Mouse (Mus musculus) stomach, embryonic 15.5 days (tissue): Measurements from ENCODE around the gene Prss43. TPM values are rescaled to one million over a fixed set of nuclear protein-coding genes. Genes with fewer than 3 reads are reported as not detected.

Source experiments
- ATAC-seq: fragments of 200-750 bp; cut with Nextera tagmentation; 2 replicates; pipeline ENCODE4 v1.8.0; 2017; ENCODE audit warnings: low read depth, moderate number of reproducible peaks, moderate TSS enrichment; ENCODE audit not compliant: insufficient read depth, low FRiP score
- H3K27ac ChIP-seq: fragments of 300-500 bp; sonication (generic); 2 replicates; pipeline ENCODE4 v1.5.1; 2015; ENCODE audit warnings: mild to moderate bottlenecking, inconsistent platforms
- H3K27me3 ChIP-seq: fragments of 300-500 bp; sonication (generic); replicated peaks from 2 replicates; pipeline ENCODE4 v1.6.1; 2015; ENCODE audit warnings: inconsistent platforms
- H3K36me3 ChIP-seq: fragments of 300-500 bp; sonication (generic); 2 replicates; pipeline ENCODE4 v1.6.1; 2015; ENCODE audit warnings: inconsistent platforms
- H3K4me1 ChIP-seq: fragments of 300-500 bp; sonication (generic); 2 replicates; pipeline ENCODE4 v1.6.1; 2015; ENCODE audit warnings: inconsistent platforms
- H3K4me2 ChIP-seq: fragments of 300-500 bp; sonication (generic); 2 replicates; pipeline ENCODE4 v1.6.1; 2015; ENCODE audit warnings: mild to moderate bottlenecking, inconsistent platforms
- H3K4me3 ChIP-seq: fragments of 300-500 bp; sonication (generic); replicated peaks from 2 replicates; pipeline ENCODE4 v1.5.1; 2015; ENCODE audit warnings: inconsistent platforms
- H3K9ac ChIP-seq: fragments of 300-500 bp; sonication (generic); 2 replicates; pipeline ENCODE4 v1.6.1; 2015; ENCODE audit warnings: inconsistent platforms
- H3K9me3 ChIP-seq: fragments of 300-500 bp; sonication (generic); 2 replicates; pipeline ENCODE4 v1.6.1; 2016; ENCODE audit warnings: inconsistent platforms
- WGBS: fragments of 180-500 bp; shearing (Covaris S2); methylation state at CpG from one replicate; pipeline ENCODE4 v1.1.7; 2015; 5-methylcytosine and 5-hydroxymethylcytosine counted together
- polyA plus RNA-seq: library from polyadenylated mRNA; unstranded; fragments of >200 nt; fragmentation: Nextera tagmentation; extraction: Ambion mirVana; gene quantifications from 2 replicates; pipeline ENCODE4 v1.2.1, GENCODE M21; 2015

Prss43 gene
- polyA plus RNA-seq, 1 experiment from 2014 or later: not detected

GRCm38 (mm10) chr9:110877353-110877752, 50.9 kb downstream of the Prss43 start:
- Histone ChIP-seq H3K4me1 (peaks cover 38% of the 10 kb centered on the region), H3K4me3 (no peak overlapping the region), H3K9ac (no peak overlapping the region), H3K27me3 (peaks cover 21% of the 10 kb centered on the region), H3K27ac (no peak overlapping the region), H3K4me2 (no peak overlapping the region), H3K9me3 (no peaks in the 10 kb centered on the region), H3K36me3 (no peaks in the 10 kb centered on the region)
- no peak for ATAC-seq
- 80% methylated on average over 1 of the region's 1 CpGs for WGBS

- H3K9me3 ChIP-seq: no peaks in the 10 kb centered on the region
- no peaks in the 10 kb centered on the region for H3K36me3 ChIP-seq
- no peak overlapping the region for H3K9ac ChIP-seq
- 86% methylated on average over 5 of the region's 5 CpGs for WGBS
- peaks cover 21% of the 10 kb centered on the region for H3K27me3 ChIP-seq
- no peak overlapping the region for H3K27ac ChIP-seq
- ATAC-seq: no peak
- H3K4me2 ChIP-seq: no peak overlapping the region
- no peak overlapping the region for H3K4me3 ChIP-seq
- peaks cover 38% of the 10 kb centered on the region for H3K4me1 ChIP-seq
Observed at GRCm38 (mm10) chr9:110877888-110878287, 51.4 kb downstream of the Prss43 start.

- 0 out of 2 replicates have a peak, but pooled peaks have one; percentile 5 for ATAC-seq
- H3K4me2 ChIP-seq: peak within 1 kb of the TSS; percentile 93
- peaks cover 11% of the 10 kb centered on the region for H3K27me3 ChIP-seq
- peak within 1 kb of the TSS; percentile 45 for H3K9ac ChIP-seq
- WGBS: 18% methylated on average over 12 of the region's 12 CpGs
- H3K36me3 ChIP-seq: no peaks in the 10 kb centered on the region
- H3K4me3 ChIP-seq: peak within 1 kb of the TSS; percentile 60
- H3K9me3 ChIP-seq: no peaks in the 10 kb centered on the region
- peaks cover 30% of the 10 kb centered on the region; the same call in 1 of the 2 replicates for H3K4me1 ChIP-seq
- peak within 1 kb of the TSS; percentile 70 for H3K27ac ChIP-seq
Observed at GRCm38 (mm10) chr9:110879191-110879920, 52.9 kb downstream of the Prss43 start, which contains the start of gene Als2cl. Gene Als2cl, plus strand, starts transcription at chr9:110879870.

- Histone ChIP-seq H3K9ac (peak within 1 kb of the TSS; percentile 45), H3K36me3 (no peaks in the 10 kb centered on the region), H3K4me1 (peaks cover 26% of the 10 kb centered on the region; the same call in 1 of the 2 replicates), H3K9me3 (no peaks in the 10 kb centered on the region), H3K4me2 (peak within 1 kb of the TSS; percentile 93), H3K27ac (peak within 1 kb of the TSS; percentile 70), H3K4me3 (peak within 1 kb of the TSS; percentile 60), H3K27me3 (peaks cover 11% of the 10 kb centered on the region)
- peak; percentile 84 for ATAC-seq
- under 1% methylated on average over 56 of the region's 57 CpGs for WGBS
Observed at GRCm38 (mm10) chr9:110879998-110880561, 53.6 kb downstream of the Prss43 start, which contains the start of gene Tmie. Gene Tmie, minus strand, starts transcription at chr9:110880113.

GRCm38 (mm10) chr9:110880772-110881171, 54.3 kb downstream of the Prss43 start:
- peaks cover 11% of the 10 kb centered on the region for H3K27me3 ChIP-seq
- H3K4me1 ChIP-seq: peaks cover 22% of the 10 kb centered on the region; the same call in 1 of the 2 replicates
- no peak overlapping the region for H3K9ac ChIP-seq
- peak overlapping the region; percentile 60 for H3K4me3 ChIP-seq
- peak; percentile 12; the same call in 1 of the 2 replicates for ATAC-seq
- H3K4me2 ChIP-seq: peak overlapping the region; percentile 93
- no peaks in the 10 kb centered on the region for H3K9me3 ChIP-seq
- no peaks in the 10 kb centered on the region for H3K36me3 ChIP-seq
- H3K27ac ChIP-seq: peak overlapping the region; percentile 70
- WGBS: 60% methylated on average over 4 of the region's 4 CpGs

Other genes starting within 250 kb of the Prss43 start
- 28.5 and 30.5 TPM in 2 replicates for gene Nradd, start 202.2 kb upstream of the Prss43 start, polyA plus RNA-seq
- gene Nbeal2, start 172.5 kb upstream of the Prss43 start, polyA plus RNA-seq: 6.2 and 6.9 TPM in 2 replicates
- 146 and 160 TPM in 2 replicates for gene Ccdc12, start 170.2 kb upstream of the Prss43 start, polyA plus RNA-seq
- 2.6 and 2.7 TPM in 2 replicates for gene Myl3, start 84.8 kb upstream of the Prss43 start, polyA plus RNA-seq
- gene Pth1r, start 79.5 kb upstream of the Prss43 start, polyA plus RNA-seq: 23.9 and 24.3 TPM in 2 replicates
- gene Prss42, start 28.5 kb upstream of the Prss43 start, polyA plus RNA-seq: not detected in 2 replicates
- not detected in 2 replicates for gene Prss44, start 12.7 kb upstream of the Prss43 start, polyA plus RNA-seq
- gene Prss45, start 7.9 kb downstream of the Prss43 start, polyA plus RNA-seq: not detected in 2 replicates
- not detected in 2 replicates for gene Prss46, start 17.8 kb downstream of the Prss43 start, polyA plus RNA-seq
- 0.98 and 1.5 TPM in 2 replicates for gene Prss50, start 31.3 kb downstream of the Prss43 start, polyA plus RNA-seq
- gene Als2cl, start 53.2 kb downstream of the Prss43 start, polyA plus RNA-seq: 6.0 and 7.2 TPM in 2 replicates
- 1.8 TPM in 2 replicates for gene Tmie, start 53.4 kb downstream of the Prss43 start, polyA plus RNA-seq
- gene Fam240a, start 90.2 kb downstream of the Prss43 start, polyA plus RNA-seq: not detected in 2 replicates
- not detected in 2 replicates for gene Tdgf1, start 119.5 kb downstream of the Prss43 start, polyA plus RNA-seq
- 0.18 TPM in 1 of 2 replicates, not detected in the other for gene Lrrc2, start 124.9 kb downstream of the Prss43 start, polyA plus RNA-seq
- gene Rtp3, start 163.9 kb downstream of the Prss43 start, polyA plus RNA-seq: 0.45 and 1.1 TPM in 2 replicates
- gene Ltf, start 192.6 kb downstream of the Prss43 start, polyA plus RNA-seq: 22.6 and 32.0 TPM in 2 replicates
- 2.5 TPM in 2 replicates for gene Ccrl2, start 230.8 kb downstream of the Prss43 start, polyA plus RNA-seq